Mouse (Mus musculus) ovary, adult 10 weeks (tissue): ENCODE data around the gene Sprr2f. TPM values are rescaled to one million over a fixed set of nuclear protein-coding genes. Genes with fewer than 3 reads are reported as not detected.

Experiments used
- polyA plus RNA-seq: library from polyadenylated mRNA; stranded (reverse); fragments of 350-450 nt; fragmentation: Illumina TruSeq; extraction: RNeasy Lipid Tissue Mini Kit (QIAGEN cat#74804); gene quantifications from one replicate; pipeline ENCODE4 v1.2.3, GENCODE M21; 2014

Gene Sprr2f
- not detected for polyA plus RNA-seq

GRCm38 (mm10) chr3:92364887-92365286 is at the start of gene Sprr2f:
Sprr2f (plus strand) TSS chr3:92365187.

GRCm38 (mm10) chr3:92316320-92316719 is 48.7 kb upstream of the Sprr2f start, which contains the start of gene Sprr2b:
Sprr2b (plus strand) TSS chr3:92316620.

GRCm38 (mm10) chr3:92338840-92339239 is 26.1 kb upstream of the Sprr2f start, which contains the start of gene Sprr2d:
Sprr2d (plus strand) TSS chr3:92339140.

GRCm38 (mm10) chr3:92351843-92352242 is 13.1 kb upstream of the Sprr2f start, which contains the start of gene Sprr2e:
Sprr2e (plus strand) TSS chr3:92352143.

GRCm38 (mm10) chr3:92385385-92385784 is 20.4 kb downstream of the Sprr2f start, which contains the start of gene Sprr2h:
Sprr2h (plus strand) TSS chr3:92385685.

GRCm38 (mm10) chr3:92407691-92408090 is 42.7 kb downstream of the Sprr2f start, which contains the start of gene Sprr2i:
Sprr2i (plus strand) TSS chr3:92407991.

Other genes with a start within 250 kb of the Sprr2f start
- gene Prr9, start 241.2 kb upstream of the Sprr2f start, polyA plus RNA-seq: not detected
- not detected for gene Lelp1, start 222.4 kb upstream of the Sprr2f start, polyA plus RNA-seq
- gene Sprr2a1, start 149.4 kb upstream of the Sprr2f start, polyA plus RNA-seq: not detected
- 0.20 TPM for gene Sprr2a2, start 149.3 kb upstream of the Sprr2f start, polyA plus RNA-seq
- not detected for gene Sprr2a3, start 79.8 kb upstream of the Sprr2f start, polyA plus RNA-seq
- not detected for gene Sprr2b, start 48.6 kb upstream of the Sprr2f start, polyA plus RNA-seq
- gene Sprr2d, start 26.0 kb upstream of the Sprr2f start, polyA plus RNA-seq: not detected
- not detected for gene Sprr2e, start 13.0 kb upstream of the Sprr2f start, polyA plus RNA-seq
- gene Sprr2h, start 20.5 kb downstream of the Sprr2f start, polyA plus RNA-seq: not detected
- gene Sprr2i, start 42.8 kb downstream of the Sprr2f start, polyA plus RNA-seq: not detected
- not detected for gene Sprr2j-ps, start 52.9 kb downstream of the Sprr2f start, polyA plus RNA-seq
- gene Gm9774, start 64.2 kb downstream of the Sprr2f start, polyA plus RNA-seq: 5.8 TPM
- gene Sprr2k, start 67.4 kb downstream of the Sprr2f start, polyA plus RNA-seq: not detected
- not detected for gene Sprr1b, start 73.6 kb downstream of the Sprr2f start, polyA plus RNA-seq
- not detected for gene Sprr3, start 93.5 kb downstream of the Sprr2f start, polyA plus RNA-seq
- not detected for gene Sprr1a, start 120.7 kb downstream of the Sprr2f start, polyA plus RNA-seq
- gene Sprr4, start 135.3 kb downstream of the Sprr2f start, polyA plus RNA-seq: not detected
- gene 2310046K23Rik, start 169.3 kb downstream of the Sprr2f start, polyA plus RNA-seq: not detected
- gene Ivl, start 208.5 kb downstream of the Sprr2f start, polyA plus RNA-seq: not detected
- gene Smcp, start 223.8 kb downstream of the Sprr2f start, polyA plus RNA-seq: not detected
- not detected for gene 2210017I01Rik, start 242.3 kb downstream of the Sprr2f start, polyA plus RNA-seq